Mouse (Mus musculus) mesoderm, embryonic 11.5 days (tissue): ENCODE measurements around the gene Dstyk.
A peak's percentile ranks its signal among the peaks of the same experiment; 100 is the strongest.
"Not testable (repeated sequence)": the region's sequence is repeated elsewhere in the genome, so short reads cannot be mapped to it uniquely, and the experiment has no call there.

Experiments used
- DNase-seq: peaks from one replicate; pipeline ENCODE4 v3.0.0-alpha.2; 2012; ENCODE audit warnings: low read depth, low spot score

The Dstyk gene

GRCm38 (mm10) chr1:132436960-132437359, 19.6 kb downstream of the Dstyk start:
- no peak for DNase-seq

GRCm38 (mm10) chr1:132437389-132437788, 20.0 kb downstream of the Dstyk start:
- no peak for DNase-seq

- no peak for DNase-seq
These were observed 23.6 kb downstream of the Dstyk start for GRCm38 (mm10) chr1:132440896-132441435.

GRCm38 (mm10) chr1:132449742-132450141, 32.4 kb downstream of the Dstyk start:
- no peak for DNase-seq

- no peak for DNase-seq
These were observed 47.3 kb downstream of the Dstyk start for GRCm38 (mm10) chr1:132464651-132465050.

- DNase-seq, result no peak
These were observed 51.6 kb downstream of the Dstyk start for GRCm38 (mm10) chr1:132468926-132469325.

GRCm38 (mm10) chr1:132469519-132469918, 52.2 kb downstream of the Dstyk start:
- DNase-seq, result no peak

GRCm38 (mm10) chr1:132470031-132470430, 52.7 kb downstream of the Dstyk start:
- DNase-seq, result not testable (repeated sequence)

GRCm38 (mm10) chr1:132471032-132471431, 53.7 kb downstream of the Dstyk start:
- DNase-seq, result no peak

- no peak for DNase-seq
These were observed 54.1 kb downstream of the Dstyk start for GRCm38 (mm10) chr1:132471499-132471898.

- no peak for DNase-seq
These were observed 55.2 kb downstream of the Dstyk start for GRCm38 (mm10) chr1:132472537-132472936.

- DNase-seq, result no peak
These were observed 57.1 kb downstream of the Dstyk start for GRCm38 (mm10) chr1:132474496-132474895.

GRCm38 (mm10) chr1:132476575-132476927, 59.2 kb downstream of the Dstyk start:
- DNase-seq, result no peak

GRCm38 (mm10) chr1:132476928-132477691, 59.8 kb downstream of the Dstyk start, which contains the start of gene Rbbp5:
TSS of gene Rbbp5 (plus strand) at chr1:132477365.
- peak; percentile 91 for DNase-seq

GRCm38 (mm10) chr1:132479438-132479837, 62.1 kb downstream of the Dstyk start:
- DNase-seq, result no peak

- no peak for DNase-seq
These were observed 64.3 kb downstream of the Dstyk start for GRCm38 (mm10) chr1:132481619-132482018.

- no peak for DNase-seq
These were observed 65.9 kb downstream of the Dstyk start for GRCm38 (mm10) chr1:132483234-132483633.

GRCm38 (mm10) chr1:132483759-132484158, 66.4 kb downstream of the Dstyk start:
- no peak for DNase-seq

GRCm38 (mm10) chr1:132500535-132500934, 83.2 kb downstream of the Dstyk start:
- DNase-seq, result no peak

- no peak for DNase-seq
These were observed 87.8 kb downstream of the Dstyk start for GRCm38 (mm10) chr1:132505155-132505554.

GRCm38 (mm10) chr1:132506058-132506457, 88.7 kb downstream of the Dstyk start, which contains the start of gene Tmem81:
TSS of gene Tmem81 (plus strand) at chr1:132506230.
- no peak for DNase-seq

- no peak for DNase-seq
These were observed 89.3 kb downstream of the Dstyk start for GRCm38 (mm10) chr1:132506656-132507055.

GRCm38 (mm10) chr1:132509771-132510170, 92.4 kb downstream of the Dstyk start:
- no peak for DNase-seq
